Mouse (Mus musculus): ENCODE measurements at regions not wholly inside any gene's neighbourhood (a gene's known extent, or its start where the extent isn't known, plus 50 kb on each side); places are given as distances from the start of the nearest gene placed in this dataset.

DNA sequence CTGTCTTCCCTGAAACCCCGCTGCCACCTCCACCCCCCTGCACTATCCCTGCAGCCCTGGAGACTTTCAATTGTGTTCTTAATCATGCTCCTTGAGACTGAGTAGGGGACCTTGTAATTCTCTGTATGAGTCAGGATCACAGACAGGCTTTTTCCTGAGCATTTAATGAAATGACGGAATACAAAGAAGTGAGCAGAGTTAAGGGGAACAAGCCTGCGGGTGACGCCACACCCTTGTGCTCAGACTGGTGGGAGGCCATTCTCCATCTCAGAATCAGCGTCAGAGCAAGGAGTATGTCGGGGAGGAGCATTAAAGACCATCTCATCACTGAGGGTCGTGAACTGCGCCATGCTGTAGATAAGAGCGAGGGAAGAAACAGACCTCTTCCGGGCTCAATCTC lies 359.3 kb upstream of the Tle4 start:
- TF ChIP-seq POLR2A (IDR thresholded peaks at IDR 0.05; ENCODE audit: borderline replicate concordance, low read depth, low read length) = no peak
- TF ChIP-seq CTCF (IDR thresholded peaks at IDR 0.05; ENCODE audit: low read depth, low read length) = no peak
